Mouse (Mus musculus) lung, adult 2 months (tissue): ENCODE measurements around the gene Dennd2a.

ENCODE experiments used
- CTCF ChIP-seq: fragments of 200-500 bp; IDR thresholded peaks from 2 replicates; pipeline ENCODE4 v1.5.1; 2011; ENCODE audit warnings: mild to moderate bottlenecking, low read length, control low read depth; ENCODE audit not compliant: insufficient read depth
- POLR2A ChIP-seq: fragments of 200-500 bp; IDR thresholded peaks from 2 replicates; pipeline ENCODE4 v1.6.1; 2011; ENCODE audit warnings: low read depth, mild to moderate bottlenecking, control low read depth, low read length, borderline replicate concordance; ENCODE audit errors: extremely low read depth

DNA sequence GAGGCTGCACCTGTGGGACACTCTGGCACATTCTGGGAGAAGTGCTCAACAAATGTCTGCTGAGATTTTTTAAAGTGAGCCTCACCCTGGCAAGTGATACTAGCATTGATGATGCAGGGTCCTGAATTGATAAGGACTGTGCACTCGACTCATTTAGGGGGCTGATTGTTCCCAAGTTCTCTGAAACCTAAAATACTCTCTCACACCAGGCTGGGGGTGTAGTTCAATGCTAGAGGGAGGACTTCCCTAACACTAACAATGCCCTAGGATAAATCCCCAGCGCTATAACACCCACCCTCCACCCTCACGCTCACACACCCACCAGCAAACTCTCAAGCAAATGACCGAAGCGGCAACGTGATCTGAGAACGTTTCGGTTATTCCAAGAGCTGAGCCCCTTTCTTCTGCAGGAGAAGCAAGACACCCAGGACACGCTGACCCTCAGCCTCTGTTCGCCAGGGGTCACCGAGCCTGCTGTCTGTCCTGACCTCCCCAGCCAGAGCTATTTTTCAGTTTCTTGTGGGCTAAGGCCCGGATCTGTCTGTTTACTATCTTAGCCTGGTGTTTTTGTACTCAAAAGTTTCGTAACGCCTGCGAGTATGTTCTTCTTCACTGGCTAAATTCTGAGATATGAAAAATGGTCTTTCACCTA, 13.8 kb downstream of the Dennd2a start:
- TF ChIP-seq POLR2A (no peak), CTCF (no peak)
